Mouse (Mus musculus) lung, postnatal 0 days (tissue): ENCODE data around the gene Brdt. TPM values are rescaled to one million over a fixed set of nuclear protein-coding genes. Genes with fewer than 3 reads are reported as not detected.

Experiments
- ATAC-seq: fragments of 200-750 bp; cut with Nextera tagmentation; 2 replicates; pipeline ENCODE4 v1.8.0; 2017; ENCODE audit warnings: moderate library complexity
- DNase-seq: peaks from one replicate; pipeline ENCODE4 v3.0.0-alpha.2; 2016; ENCODE audit warnings: low spot score
- H3K27ac ChIP-seq: fragments of 300-500 bp; sonication (generic); 2 replicates; pipeline ENCODE4 v1.5.1; 2014; ENCODE audit warnings: antibody characterized with exemption, mild to moderate bottlenecking, low read length, mixed read lengths
- H3K27me3 ChIP-seq: fragments of 300-500 bp; sonication (generic); replicated peaks from 2 replicates; pipeline ENCODE4 v1.6.1; 2014; ENCODE audit warnings: low read length, mixed read lengths; ENCODE audit not compliant: insufficient read depth
- H3K36me3 ChIP-seq: fragments of 300-500 bp; sonication (generic); 2 replicates; pipeline ENCODE4 v1.6.1; 2014; ENCODE audit warnings: low read length, mixed read lengths; ENCODE audit not compliant: insufficient read depth
- H3K4me1 ChIP-seq: fragments of 300-500 bp; sonication (generic); 2 replicates; pipeline ENCODE4 v1.6.1; 2014; ENCODE audit warnings: antibody characterized with exemption, low read depth, low read length, mixed read lengths; ENCODE audit not compliant: insufficient read depth
- H3K4me2 ChIP-seq: fragments of 300-500 bp; sonication (generic); replicated peaks from 2 replicates; pipeline ENCODE4 v1.6.1; 2014; ENCODE audit warnings: low read depth, mild to moderate bottlenecking, low read length, moderate library complexity, mixed read lengths
- H3K4me3 ChIP-seq: fragments of 300-500 bp; sonication (generic); 2 replicates; pipeline ENCODE4 v1.5.1; 2014; ENCODE audit warnings: low read depth, low read length
- H3K9ac ChIP-seq: fragments of 300-500 bp; sonication (generic); replicated peaks from 2 replicates; pipeline ENCODE4 v1.6.1; 2014; ENCODE audit warnings: low read depth, mild to moderate bottlenecking
- H3K9me3 ChIP-seq: fragments of 300-500 bp; sonication (generic); 2 replicates; pipeline ENCODE4 v1.6.1; 2016; ENCODE audit warnings: low read length, mixed read lengths
- CTCF ChIP-seq: IDR thresholded peaks from 2 replicates; pipeline ENCODE4 v1.5.1; 2016; ENCODE audit warnings: antibody characterized with exemption, mild to moderate bottlenecking
- EP300 ChIP-seq: IDR thresholded peaks from 2 replicates; pipeline ENCODE4 v1.6.1; 2016; ENCODE audit warnings: antibody characterized with exemption, mild to moderate bottlenecking, control low read depth
- WGBS: fragments of 180-500 bp; shearing (Covaris S2); extraction: QIAGEN DNeasy Blood & Tissue Kit; methylation state at CpG from one replicate; pipeline ENCODE4 v1.1.7; 2014; 5-methylcytosine and 5-hydroxymethylcytosine counted together
- polyA plus RNA-seq: library from polyadenylated mRNA; unstranded; fragments of >200 nt; fragmentation: Nextera tagmentation; extraction: Ambion mirVana; gene quantifications from 2 replicates; pipeline ENCODE4 v1.2.1, GENCODE M21; 2015

The Brdt gene
- polyA plus RNA-seq, 1 experiment from 2014 or later: 1.6 TPM

DNA sequence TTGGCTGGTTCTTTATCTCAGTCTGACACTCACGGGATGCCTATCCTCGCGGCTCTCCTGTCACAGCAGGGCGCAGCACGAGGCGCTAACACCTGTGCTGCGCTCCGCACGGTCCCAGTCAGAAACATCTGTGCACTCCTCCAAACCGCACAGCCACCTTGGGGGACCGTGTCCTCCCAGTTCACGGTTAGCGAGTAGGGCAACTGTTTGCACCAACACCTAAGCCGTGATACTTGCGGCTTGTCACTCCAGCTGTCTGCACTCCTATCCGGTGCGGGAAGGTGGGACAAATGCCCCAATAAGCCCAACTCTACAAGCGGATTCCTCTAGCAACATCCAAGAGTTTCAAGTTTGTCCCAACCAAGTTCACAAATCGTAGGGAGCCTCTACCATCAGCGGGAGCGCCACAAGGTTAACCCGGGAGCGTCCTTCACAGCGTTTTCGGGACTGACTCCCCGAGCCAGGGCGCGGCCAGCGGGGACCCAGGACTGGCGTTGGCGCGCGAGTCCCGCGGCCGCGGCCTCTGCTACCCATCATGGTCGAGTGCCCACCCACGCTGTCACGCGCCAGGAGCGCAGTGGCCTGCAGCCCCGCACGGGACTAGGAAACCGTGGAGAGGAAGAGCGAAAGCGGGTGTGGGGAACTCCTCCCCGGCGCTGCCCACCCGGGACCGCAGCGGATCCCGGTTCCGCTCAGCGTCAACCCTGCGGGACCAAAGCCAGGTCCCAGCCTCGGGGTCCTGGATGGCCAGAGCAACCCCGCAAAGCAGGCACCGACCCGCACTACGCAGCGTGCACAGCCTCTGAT is 42.3 kb upstream of the Brdt start:
- ATAC-seq (peak; percentile 28; the same call in 1 of the 2 replicates), DNase-seq (peak; percentile 49)
- Histone ChIP-seq H3K9ac (peak overlapping the region; percentile 81), H3K9me3 (no peaks in the 10 kb centered on the region), H3K27me3 (no peaks in the 10 kb centered on the region), H3K4me1 (no peaks in the 10 kb centered on the region), H3K36me3 (no peaks in the 10 kb centered on the region), H3K27ac (peak overlapping the region; percentile 95), H3K4me2 (peak overlapping the region; percentile 87), H3K4me3 (peak overlapping the region; percentile 86)
- WGBS: under 1% methylated on average over 56 of the region's 62 CpGs
- no peak for TF ChIP-seq CTCF
- TF ChIP-seq EP300: no peak

DNA sequence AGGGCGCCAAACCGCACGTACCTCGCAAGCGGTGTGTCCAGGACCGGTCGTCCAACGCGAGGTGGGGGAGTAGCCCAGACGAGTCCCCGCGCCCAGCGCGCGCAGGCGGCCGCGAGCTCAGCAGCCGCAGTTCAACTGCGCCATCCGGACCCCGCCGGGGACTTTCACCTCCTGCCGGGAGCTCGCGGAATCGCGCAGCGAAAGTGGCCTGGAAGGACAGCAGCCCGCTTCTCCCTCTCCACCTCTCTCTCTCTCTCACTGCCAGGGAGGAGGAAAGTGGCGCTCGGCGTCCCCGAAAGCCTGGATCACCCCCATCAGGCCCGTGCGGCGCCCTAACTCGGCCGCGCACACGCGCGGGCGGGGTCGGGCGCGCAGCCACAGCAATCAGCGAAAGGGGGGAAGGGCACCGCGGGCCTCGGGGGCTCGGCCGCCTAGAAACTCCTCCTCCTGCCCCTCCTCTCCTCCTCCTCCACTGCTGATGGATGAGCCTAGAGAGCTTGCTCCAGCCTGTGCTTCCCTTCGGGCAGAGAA is 41.7 kb upstream of the Brdt start, which contains the start of gene Tgfbr3:
Gene Tgfbr3, minus strand, starts transcription at position 396 of the 531 bp plus-strand sequence.
- H3K9ac ChIP-seq: peak within 1 kb of the TSS; percentile 81
- no peaks in the 10 kb centered on the region for H3K4me1 ChIP-seq
- no peaks in the 10 kb centered on the region for H3K36me3 ChIP-seq
- H3K27ac ChIP-seq: peak within 1 kb of the TSS; percentile 95
- TF ChIP-seq CTCF: peak; percentile 74
- TF ChIP-seq EP300: no peak
- ATAC-seq (peak; percentile 89), DNase-seq (peak; percentile 96)
- no peaks in the 10 kb centered on the region for H3K9me3 ChIP-seq
- 2% methylated on average over 42 of the region's 54 CpGs for WGBS
- no peaks in the 10 kb centered on the region for H3K27me3 ChIP-seq
- peak within 1 kb of the TSS; percentile 86 for H3K4me3 ChIP-seq
- H3K4me2 ChIP-seq: peak within 1 kb of the TSS; percentile 87

DNA sequence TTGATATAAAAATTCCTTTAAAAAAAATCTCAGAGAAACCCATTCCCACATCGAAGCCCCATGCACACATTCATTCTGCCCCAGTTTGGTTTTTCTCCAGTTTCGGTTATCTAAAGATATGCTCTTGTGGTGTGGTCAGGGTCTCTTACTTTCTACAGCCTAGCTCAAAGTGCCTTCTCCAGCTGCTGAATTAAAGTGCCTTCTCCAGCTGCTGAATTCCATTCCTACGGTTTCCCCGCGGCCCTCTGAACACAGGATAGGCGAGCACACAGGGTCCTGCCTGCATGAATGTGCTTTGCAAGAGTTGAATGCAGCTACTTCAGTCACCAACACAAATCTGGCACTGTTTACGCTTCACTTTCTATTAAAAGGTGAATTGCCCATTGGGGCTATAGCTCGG is 41.0 kb upstream of the Brdt start:
- H3K4me2 ChIP-seq: peak overlapping the region; percentile 87
- no peak overlapping the region for H3K27ac ChIP-seq
- peaks cover 2% of the 10 kb centered on the region; the same call in 1 of the 2 replicates for H3K4me1 ChIP-seq
- H3K4me3 ChIP-seq: no peak overlapping the region
- DNase-seq (no peak), ATAC-seq (no peak)
- no peaks in the 10 kb centered on the region for H3K27me3 ChIP-seq
- WGBS: 40% methylated on average over 8 of the region's 8 CpGs
- no peak overlapping the region for H3K9ac ChIP-seq
- H3K36me3 ChIP-seq: no peaks in the 10 kb centered on the region
- H3K9me3 ChIP-seq: no peaks in the 10 kb centered on the region
- TF ChIP-seq EP300 (no peak), CTCF (no peak)

DNA sequence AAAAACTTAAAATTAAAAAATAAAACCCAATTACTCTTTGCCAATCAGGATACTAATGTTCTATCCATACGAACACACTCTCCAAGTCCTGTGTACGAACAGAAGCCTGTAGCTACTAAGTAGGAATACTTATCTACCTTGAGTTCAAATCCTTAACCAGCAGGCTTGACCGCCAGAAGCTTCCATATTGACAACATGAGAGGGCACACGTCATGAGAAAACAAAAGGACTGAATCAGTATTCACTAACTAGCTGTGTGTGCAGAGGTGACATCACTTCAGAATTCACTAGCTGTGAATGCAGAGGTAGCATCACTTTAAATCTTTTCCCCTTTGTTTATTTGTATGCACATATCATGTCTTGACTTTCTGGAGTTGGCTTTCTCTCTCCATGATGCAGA is 36.9 kb upstream of the Brdt start:
- WGBS: 88% methylated on average over 4 of the region's 4 CpGs
- Histone ChIP-seq H3K36me3 (no peaks in the 10 kb centered on the region), H3K4me1 (peaks cover 9% of the 10 kb centered on the region; the same call in 1 of the 2 replicates), H3K4me3 (no peak overlapping the region), H3K9ac (no peak overlapping the region), H3K9me3 (no peaks in the 10 kb centered on the region), H3K27ac (no peak overlapping the region), H3K27me3 (no peaks in the 10 kb centered on the region), H3K4me2 (no peak overlapping the region)
- ATAC-seq (no peak), DNase-seq (no peak)
- TF ChIP-seq CTCF: no peak
- no peak for TF ChIP-seq EP300

DNA sequence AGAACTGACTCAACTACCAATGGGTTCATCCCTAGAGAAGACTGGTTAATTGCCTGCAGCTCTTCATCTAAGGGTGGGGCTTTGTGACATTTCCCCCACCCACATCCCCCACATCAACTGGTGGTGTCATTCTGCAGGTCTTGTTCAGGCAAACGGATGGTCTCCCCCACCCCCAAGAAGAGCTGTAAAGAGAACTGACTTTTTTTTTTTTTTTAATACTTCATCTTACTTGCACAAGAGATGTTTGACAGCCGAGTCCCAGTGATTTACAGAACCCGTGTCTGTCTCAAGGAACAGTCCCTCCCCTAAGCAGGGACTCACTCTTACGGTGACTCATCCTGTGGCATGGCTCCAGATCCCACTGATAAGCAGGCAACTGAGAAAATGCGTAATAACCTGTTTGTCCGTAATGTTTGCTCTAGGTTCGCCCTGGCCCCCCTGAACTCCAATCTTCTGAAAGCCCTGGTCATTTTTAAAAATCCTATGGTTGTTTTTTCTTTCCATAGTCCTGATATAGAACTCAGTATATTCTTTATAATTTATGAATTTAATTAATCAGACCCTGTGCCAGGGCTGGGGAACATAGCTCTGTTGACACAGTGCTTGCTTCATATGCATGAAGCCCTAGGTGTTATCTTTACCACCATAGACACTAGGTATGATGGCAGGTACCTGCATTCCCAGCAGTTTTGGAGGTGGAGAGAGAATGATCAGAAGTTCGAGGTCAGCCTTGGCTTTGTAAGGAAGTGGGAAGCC is 35.7 kb upstream of the Brdt start:
- Histone ChIP-seq H3K9me3 (no peaks in the 10 kb centered on the region), H3K4me1 (peaks cover 9% of the 10 kb centered on the region; the same call in 1 of the 2 replicates), H3K36me3 (no peaks in the 10 kb centered on the region), H3K4me3 (no peak overlapping the region), H3K4me2 (no peak overlapping the region), H3K9ac (no peak overlapping the region), H3K27ac (no peak overlapping the region), H3K27me3 (no peaks in the 10 kb centered on the region)
- 31% methylated on average over 8 of the region's 8 CpGs for WGBS
- TF ChIP-seq CTCF (no peak), EP300 (peak; percentile 95)
- peak; percentile 83 for DNase-seq
- ATAC-seq: peak; percentile 83
